Mouse (Mus musculus): ENCODE measurements around the gene Hoxb4.

DNA sequence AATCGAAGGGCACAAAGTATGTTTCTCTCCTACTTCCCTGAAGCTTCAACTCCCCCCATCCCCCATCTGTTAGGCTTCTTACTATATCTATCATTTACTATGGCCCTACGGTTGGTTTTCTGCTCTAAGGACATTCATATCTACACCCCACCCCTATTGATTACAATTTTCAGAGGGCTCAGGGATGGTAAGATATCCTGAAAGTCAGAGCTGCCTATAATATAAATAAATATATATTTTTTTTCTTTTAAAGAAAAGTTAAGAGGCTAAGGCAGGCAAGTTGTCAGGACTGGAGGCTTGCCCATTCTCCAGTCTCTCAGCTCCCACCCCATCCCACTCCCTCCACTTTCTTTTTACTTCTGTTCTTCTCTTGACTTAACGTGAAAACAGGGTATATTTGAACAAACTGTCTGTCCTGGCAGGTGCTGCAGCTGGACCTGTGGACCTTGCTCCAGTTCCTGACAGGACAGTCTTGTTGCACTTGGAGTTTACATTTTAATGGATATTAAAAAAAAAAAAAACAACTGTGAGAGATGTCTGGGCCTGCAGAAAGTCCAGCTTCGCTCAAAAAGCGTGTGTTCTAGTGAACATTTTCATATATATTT is 29.0 kb downstream of the Hoxb4 start:
- TF ChIP-seq CTCF (IDR thresholded peaks at IDR 0.05; ENCODE audit: insufficient read depth, low read depth, low read length) (no peak), POLR2A (IDR thresholded peaks at IDR 0.05; ENCODE audit: insufficient read depth, low read depth, low read length) (no peak)

Data from olfactory bulb, adult 2 months (tissue).